In genomic region chr7:120980931-120981924, GRCm38 (mm10) we compare ENCODE assay signal across 8 mouse cellular contexts. TPM values are rescaled to one million over a fixed set of nuclear protein-coding genes. Genes with fewer than 3 reads are reported as not detected.
DNase-seq lines count a peak whose midpoint lies in the region; ATAC-seq and TF ChIP-seq lines count a peak whose summit lies in the region.

No protein-coding gene starts in this region.

- no peaks in the 10 kb centered on the region for H3K36me3 ChIP-seq in hindbrain, postnatal 0 days (ENCODE audit: insufficient read depth, low read length)
- H3K36me3 ChIP-seq in limb, embryonic 14.5 days (ENCODE audit: control insufficient read depth, insufficient read depth, low read length): no peaks in the 10 kb centered on the region
- H3K36me3 ChIP-seq in midbrain, embryonic 14.5 days (ENCODE audit: control insufficient read depth, insufficient read depth, low read length): no peaks in the 10 kb centered on the region

- no peaks in the 10 kb centered on the region for H3K27me3 ChIP-seq in hindbrain, postnatal 0 days (ENCODE audit: insufficient read depth, low read length)
- H3K27me3 ChIP-seq in limb, embryonic 14.5 days (ENCODE audit: control insufficient read depth, insufficient read depth, low read length): no peaks in the 10 kb centered on the region
- H3K27me3 ChIP-seq in midbrain, embryonic 14.5 days (ENCODE audit: control insufficient read depth, insufficient read depth, low read length): no peaks in the 10 kb centered on the region

- no peak overlapping the region for H3K27ac ChIP-seq in hindbrain, postnatal 0 days
- H3K27ac ChIP-seq in limb, embryonic 14.5 days (replicated peaks; ENCODE audit: low read depth, low read length): peak overlapping the region; percentile 72; the same call in 1 of the 2 replicates
- peak overlapping the region; percentile 64; the same call in 1 of the 2 replicates for H3K27ac ChIP-seq in midbrain, embryonic 14.5 days (replicated peaks; ENCODE audit: low read depth, low read length)

- no peaks in the 10 kb centered on the region for H3K9me3 ChIP-seq in hindbrain, postnatal 0 days (ENCODE audit: low read length)
- H3K9me3 ChIP-seq in limb, embryonic 14.5 days (ENCODE audit: control insufficient read depth, low read length): no peaks in the 10 kb centered on the region
- no peaks in the 10 kb centered on the region for H3K9me3 ChIP-seq in midbrain, embryonic 14.5 days (ENCODE audit: control insufficient read depth, low read length)

- H3K4me2 ChIP-seq in hindbrain, postnatal 0 days (ENCODE audit: low read depth, low read length): peak overlapping the region; percentile 90
- peak overlapping the region; percentile 66 for H3K4me2 ChIP-seq in limb, embryonic 14.5 days (replicated peaks; ENCODE audit: low read depth, low read length, severe bottlenecking)
- peak overlapping the region; percentile 89 for H3K4me2 ChIP-seq in midbrain, embryonic 14.5 days (ENCODE audit: low read length)

- TF ChIP-seq POLR2A in limb, embryonic 14.5 days (IDR thresholded peaks at IDR 0.05; ENCODE audit: borderline replicate concordance, extremely low read depth, insufficient read depth, insufficient read length): no peak

- ATAC-seq in hindbrain, postnatal 0 days: peak; percentile 46
- peak; percentile 4 for ATAC-seq in limb, embryonic 14.5 days (ENCODE audit: low FRiP score, low read depth)
- peak; percentile 51 for ATAC-seq in midbrain, embryonic 14.5 days (ENCODE audit: low FRiP score, low TSS enrichment)

- TF ChIP-seq CTCF in hindbrain, postnatal 0 days (IDR thresholded peaks at IDR 0.05; ENCODE audit: low read depth): no peak

- WGBS in hindbrain, postnatal 0 days: 3% methylated on average over 39 of the region's 39 CpGs
- WGBS in limb, embryonic 14.5 days: 7% methylated on average over 36 of the region's 39 CpGs
- 3% methylated on average over 39 of the region's 39 CpGs for WGBS in midbrain, embryonic 14.5 days

- peaks cover 5% of the 10 kb centered on the region; the same call in 1 of the 2 replicates for H3K4me1 ChIP-seq in hindbrain, postnatal 0 days (ENCODE audit: insufficient read depth, low read length)
- peaks cover 25% of the 10 kb centered on the region for H3K4me1 ChIP-seq in limb, embryonic 14.5 days (ENCODE audit: control insufficient read depth, insufficient read depth, low read length)
- peaks cover 24% of the 10 kb centered on the region for H3K4me1 ChIP-seq in midbrain, embryonic 14.5 days (ENCODE audit: control insufficient read depth, insufficient read depth, low read length)

- intact Hi-C loops in heart, postnatal 25 days (cut with DNase I): loop anchor here (5.0 kb wide), 1 partner anchor 144 kb away; no protein-coding TSS in a partner anchor

- peak overlapping the region; percentile 97 for H3K4me3 ChIP-seq in hindbrain, postnatal 0 days (ENCODE audit: low read length)
- peak overlapping the region; percentile 90 for H3K4me3 ChIP-seq in limb, embryonic 14.5 days (replicated peaks; ENCODE audit: low read length)
- peak overlapping the region; percentile 88 for H3K4me3 ChIP-seq in midbrain, embryonic 14.5 days (replicated peaks; ENCODE audit: low read depth, low read length)

- peak; percentile 95 for DNase-seq in heart, adult 11 months
- no peak for DNase-seq in heart, postnatal 25 days (ENCODE audit: low spot score)
- peak; percentile 61 to 72 for DNase-seq in cerebellum, postnatal 25 days
- DNase-seq in frontal cortex, postnatal 25 days (ENCODE audit: low spot score in 2 of 2): peak; percentile 8 to 16
- peak; percentile 49 for DNase-seq in hindbrain, postnatal 0 days (ENCODE audit: low spot score)
- DNase-seq in limb, embryonic 14.5 days (ENCODE audit: low spot score): peak; percentile 21
- peak; percentile 77 for DNase-seq in midbrain, embryonic 14.5 days
- DNase-seq in spleen, postnatal 4 days (ENCODE audit: low spot score in 2 of 2): peak; percentile 72 to 88

- H3K9ac ChIP-seq in hindbrain, postnatal 0 days (replicated peaks; ENCODE audit: low read length): peak overlapping the region; percentile 62
- H3K9ac ChIP-seq in limb, embryonic 14.5 days (ENCODE audit: low read depth, low read length, severe bottlenecking): peak overlapping the region; percentile 85
- H3K9ac ChIP-seq in midbrain, embryonic 14.5 days (replicated peaks; ENCODE audit: low read length): peak overlapping the region; percentile 79

RNA-seq across cellular contexts. Expression of gene Cdr2, which starts 0.9 kb away (rescaled TPM):
- 10 to 100 TPM; 14.8 to 21.9 TPM for total RNA-seq in heart, postnatal 25 days (2021)
- 23.9 and 24.6 TPM in 2 replicates for total RNA-seq in hindbrain, postnatal 0 days (2014; rRNA removed)
- polyA plus RNA-seq in hindbrain, postnatal 0 days (2015; fragmentation: Nextera tagmentation; extraction: Ambion mirVana): 9.2 and 11.2 TPM in 2 replicates
- polyA plus RNA-seq in limb, embryonic 14.5 days (2012; rRNA removed): 28.9 and 36.2 TPM in 2 replicates
- 17.0 and 19.4 TPM in 2 replicates for polyA plus RNA-seq in limb, embryonic 14.5 days (2014; fragmentation: Nextera tagmentation; extraction: Ambion mirVana)
- polyA plus RNA-seq in midbrain, embryonic 14.5 days (2014; fragmentation: Nextera tagmentation; extraction: Ambion mirVana): 16.3 and 17.8 TPM in 2 replicates

RNA-seq across cellular contexts. Expression of gene Mfsd13b, which starts 1.1 kb away (rescaled TPM):
- not detected for total RNA-seq in heart, postnatal 25 days (2021)
- 0.58 and 1.3 TPM in 2 replicates for total RNA-seq in hindbrain, postnatal 0 days (2014; rRNA removed)
- 0.19 and 0.21 TPM in 2 replicates for polyA plus RNA-seq in hindbrain, postnatal 0 days (2015; fragmentation: Nextera tagmentation; extraction: Ambion mirVana)
- polyA plus RNA-seq in limb, embryonic 14.5 days (2012; rRNA removed): 0.26 and 0.55 TPM in 2 replicates
- 0.36 TPM in 1 of 2 replicates, not detected in the other for polyA plus RNA-seq in limb, embryonic 14.5 days (2014; fragmentation: Nextera tagmentation; extraction: Ambion mirVana)
- 0.28 TPM in 1 of 2 replicates, not detected in the other for polyA plus RNA-seq in midbrain, embryonic 14.5 days (2014; fragmentation: Nextera tagmentation; extraction: Ambion mirVana)

RNA-seq across cellular contexts. Expression of gene Mettl9, which starts 53.0 kb away (rescaled TPM):
- 10 to 100 TPM; 77.5 to 80.5 TPM for total RNA-seq in heart, postnatal 25 days (2021)
- total RNA-seq in hindbrain, postnatal 0 days (2014; rRNA removed): 53.4 and 62.1 TPM in 2 replicates
- polyA plus RNA-seq in hindbrain, postnatal 0 days (2015; fragmentation: Nextera tagmentation; extraction: Ambion mirVana): 153 and 155 TPM in 2 replicates
- 91.6 and 94.8 TPM in 2 replicates for polyA plus RNA-seq in limb, embryonic 14.5 days (2012; rRNA removed)
- 188 and 197 TPM in 2 replicates for polyA plus RNA-seq in limb, embryonic 14.5 days (2014; fragmentation: Nextera tagmentation; extraction: Ambion mirVana)
- 209 and 227 TPM in 2 replicates for polyA plus RNA-seq in midbrain, embryonic 14.5 days (2014; fragmentation: Nextera tagmentation; extraction: Ambion mirVana)
